Mouse (Mus musculus) midbrain, postnatal 0 days (tissue): ENCODE results near the gene Pdzk1. TPM values are rescaled to one million over a fixed set of nuclear protein-coding genes. Genes with fewer than 3 reads are reported as not detected.

ENCODE experiments used
- ATAC-seq: fragments of 200-750 bp; cut with Nextera tagmentation; 2 replicates; pipeline ENCODE4 v1.8.0; 2017; ENCODE audit warnings: moderate number of reproducible peaks, mild to moderate bottlenecking, moderate TSS enrichment, moderate library complexity; ENCODE audit not compliant: low FRiP score
- DNase-seq: peaks from one replicate; pipeline ENCODE4 v3.0.0-alpha.2; 2015; ENCODE audit warnings: low spot score
- H3K27ac ChIP-seq: fragments of 300-500 bp; sonication (generic); 2 replicates; pipeline ENCODE4 v1.5.1; 2014; ENCODE audit warnings: low read depth, mild to moderate bottlenecking, low read length, mixed read lengths
- H3K27me3 ChIP-seq: fragments of 300-500 bp; sonication (generic); 2 replicates; pipeline ENCODE4 v1.6.1; 2014; ENCODE audit warnings: low read length, control low read depth, mixed read lengths; ENCODE audit not compliant: insufficient read depth
- H3K36me3 ChIP-seq: fragments of 300-500 bp; sonication (generic); 2 replicates; pipeline ENCODE4 v1.6.1; 2014; ENCODE audit warnings: low read length, control low read depth, mixed read lengths; ENCODE audit not compliant: insufficient read depth
- H3K4me1 ChIP-seq: fragments of 300-500 bp; sonication (generic); 2 replicates; pipeline ENCODE4 v1.6.1; 2014; ENCODE audit warnings: mild to moderate bottlenecking, control low read depth, antibody characterized with exemption, low read length, mixed read lengths; ENCODE audit not compliant: insufficient read depth
- H3K4me2 ChIP-seq: fragments of 300-500 bp; sonication (generic); 2 replicates; pipeline ENCODE4 v1.6.1; 2014; ENCODE audit warnings: low read depth, mild to moderate bottlenecking, low read length, mixed read lengths; ENCODE audit not compliant: poor library complexity, severe bottlenecking
- H3K4me3 ChIP-seq: fragments of 300-500 bp; sonication (generic); 2 replicates; pipeline ENCODE4 v1.5.1; 2014; ENCODE audit warnings: low read depth, mild to moderate bottlenecking, low read length, moderate library complexity
- H3K9ac ChIP-seq: fragments of 300-500 bp; sonication (generic); replicated peaks from 2 replicates; pipeline ENCODE4 v1.6.1; 2014; ENCODE audit warnings: mild to moderate bottlenecking, low read length, moderate library complexity, mixed read lengths; ENCODE audit not compliant: poor library complexity, severe bottlenecking
- H3K9me3 ChIP-seq: fragments of 300-500 bp; sonication (generic); 2 replicates; pipeline ENCODE4 v1.6.1; 2016; ENCODE audit warnings: low read length, control low read depth
- CTCF ChIP-seq: IDR thresholded peaks from 2 replicates; pipeline ENCODE4 v1.5.1; 2016; ENCODE audit warnings: antibody characterized with exemption, mild to moderate bottlenecking
- WGBS: fragments of 180-500 bp; shearing (Covaris S2); extraction: QIAGEN DNeasy Blood & Tissue Kit; methylation state at CpG from one replicate; pipeline ENCODE4 v1.1.7; 2014; 5-methylcytosine and 5-hydroxymethylcytosine counted together
- polyA plus RNA-seq: library from polyadenylated mRNA; unstranded; fragments of >200 nt; fragmentation: Nextera tagmentation; extraction: Ambion mirVana; gene quantifications from 2 replicates; pipeline ENCODE4 v1.2.1, GENCODE M21; 2015
- total RNA-seq: library from RNA; depleted of rRNA; stranded (reverse); fragments of >200 nt; gene quantifications from 2 replicates; pipeline ENCODE4 v1.2.3, GENCODE M21; 2014

Pdzk1 gene
- total and polyA plus RNA-seq, 2 experiments from 2014 or later: 0.14 to 0.27 TPM

DNA sequence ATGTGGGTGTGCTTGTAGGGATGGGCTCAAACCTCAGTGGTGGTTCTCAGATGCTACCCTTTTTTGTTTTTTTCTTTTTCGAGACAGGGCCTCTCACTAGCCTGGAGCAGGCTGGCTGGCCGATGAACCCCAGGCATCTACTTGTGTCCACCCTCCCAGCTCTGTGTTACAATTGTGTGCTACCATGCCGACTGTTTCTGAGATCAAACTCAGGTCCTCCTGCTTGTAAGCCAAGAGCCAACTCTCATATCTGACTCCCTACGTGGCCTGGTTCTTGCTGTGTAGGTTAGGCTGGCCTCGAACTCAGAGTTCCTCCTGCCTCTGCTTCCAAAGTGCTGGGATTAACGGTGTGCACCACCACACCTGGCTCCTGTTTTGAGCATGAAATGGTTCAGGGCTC lies 16.1 kb downstream of the Pdzk1 start:
- H3K27ac ChIP-seq: no peak overlapping the region
- no peaks in the 10 kb centered on the region for H3K4me1 ChIP-seq
- 93% methylated on average over 6 of the region's 6 CpGs for WGBS
- no peak overlapping the region for H3K4me3 ChIP-seq
- no peaks in the 10 kb centered on the region for H3K36me3 ChIP-seq
- no peak for TF ChIP-seq CTCF
- no peaks in the 10 kb centered on the region for H3K27me3 ChIP-seq
- no peak for ATAC-seq
- no peak overlapping the region for H3K9ac ChIP-seq
- H3K9me3 ChIP-seq: no peaks in the 10 kb centered on the region
- DNase-seq: no peak
- H3K4me2 ChIP-seq: no peak overlapping the region

DNA sequence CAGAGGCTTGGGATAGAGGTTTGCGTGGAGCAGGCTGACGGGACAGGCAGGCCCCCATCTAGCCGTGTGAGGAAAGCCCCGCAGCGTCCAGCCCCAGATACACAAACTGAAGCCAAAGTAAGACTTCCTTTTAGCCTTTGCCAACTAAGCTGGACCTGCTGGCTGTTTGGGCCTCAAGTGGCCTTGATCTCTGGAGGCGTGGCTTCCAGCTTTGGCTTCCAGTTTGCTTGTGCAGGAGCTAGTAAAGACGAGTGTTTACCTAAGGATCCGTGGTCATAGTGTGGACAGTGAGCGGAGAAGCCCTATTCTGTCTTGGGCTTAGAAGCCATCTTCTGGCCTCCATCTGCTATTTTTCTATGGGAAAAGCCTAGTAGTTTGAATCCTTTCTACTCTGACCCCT lies 16.7 kb downstream of the Pdzk1 start:
- no peak overlapping the region for H3K4me3 ChIP-seq
- H3K27me3 ChIP-seq: no peaks in the 10 kb centered on the region
- no peak overlapping the region for H3K4me2 ChIP-seq
- DNase-seq (no peak), ATAC-seq (no peak)
- no peak overlapping the region for H3K27ac ChIP-seq
- no peak for TF ChIP-seq CTCF
- 88% methylated on average over 9 of the region's 9 CpGs for WGBS
- H3K4me1 ChIP-seq: no peaks in the 10 kb centered on the region
- no peaks in the 10 kb centered on the region for H3K9me3 ChIP-seq
- no peaks in the 10 kb centered on the region for H3K36me3 ChIP-seq
- no peak overlapping the region for H3K9ac ChIP-seq

DNA sequence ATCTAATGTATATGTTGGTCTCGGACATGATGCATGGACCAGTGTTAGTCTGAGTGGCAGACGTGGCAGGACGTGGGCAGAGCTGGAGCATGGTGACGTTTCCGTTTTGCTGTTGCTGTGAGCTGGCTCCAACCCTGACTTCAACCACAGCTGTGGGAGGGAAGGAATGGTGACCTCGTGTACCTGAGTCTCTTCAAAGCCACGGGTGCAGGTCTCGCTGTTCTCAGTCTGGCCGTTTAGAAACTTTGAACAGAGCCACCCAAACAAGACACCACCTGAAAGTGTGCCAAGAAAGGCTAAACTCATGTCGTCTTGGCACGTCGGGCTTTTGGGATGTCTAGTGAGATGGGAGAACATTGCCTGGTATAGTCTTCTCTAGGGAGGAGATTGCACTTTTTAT lies 17.9 kb downstream of the Pdzk1 start:
- Histone ChIP-seq H3K9ac (no peak overlapping the region), H3K36me3 (no peaks in the 10 kb centered on the region), H3K4me1 (no peaks in the 10 kb centered on the region), H3K9me3 (no peaks in the 10 kb centered on the region), H3K4me3 (no peak overlapping the region), H3K27me3 (no peaks in the 10 kb centered on the region), H3K27ac (no peak overlapping the region), H3K4me2 (no peak overlapping the region)
- no peak for DNase-seq
- 89% methylated on average over 12 of the region's 12 CpGs for WGBS
- no peak for ATAC-seq
- no peak for TF ChIP-seq CTCF

DNA sequence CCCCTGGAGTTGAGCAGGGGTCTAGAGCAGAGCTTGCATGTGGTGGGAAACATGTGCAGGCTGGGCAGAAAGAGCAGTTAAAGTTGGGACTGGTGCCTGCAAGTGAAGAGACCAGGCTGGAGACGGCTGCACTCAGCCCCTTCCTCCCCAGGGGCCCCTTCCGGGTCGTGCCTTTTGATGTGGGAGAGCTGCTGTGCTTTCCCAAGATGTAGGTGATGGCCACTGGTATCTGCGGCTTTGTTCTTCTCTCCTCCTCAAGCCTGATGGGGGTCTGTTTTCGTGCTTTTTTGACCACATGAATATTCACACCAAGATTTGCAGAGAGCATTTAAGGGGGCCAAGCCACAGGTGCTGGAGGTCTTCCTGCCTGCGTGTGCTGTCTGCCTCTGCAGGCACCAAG lies 18.6 kb downstream of the Pdzk1 start:
- ATAC-seq (no peak), DNase-seq (no peak)
- Histone ChIP-seq H3K9me3 (no peaks in the 10 kb centered on the region), H3K4me1 (no peaks in the 10 kb centered on the region), H3K36me3 (no peaks in the 10 kb centered on the region), H3K4me3 (no peak overlapping the region), H3K27ac (no peak overlapping the region), H3K27me3 (no peaks in the 10 kb centered on the region), H3K9ac (no peak overlapping the region), H3K4me2 (no peak overlapping the region)
- WGBS: 48% methylated on average over 6 of the region's 6 CpGs
- TF ChIP-seq CTCF: no peak

DNA sequence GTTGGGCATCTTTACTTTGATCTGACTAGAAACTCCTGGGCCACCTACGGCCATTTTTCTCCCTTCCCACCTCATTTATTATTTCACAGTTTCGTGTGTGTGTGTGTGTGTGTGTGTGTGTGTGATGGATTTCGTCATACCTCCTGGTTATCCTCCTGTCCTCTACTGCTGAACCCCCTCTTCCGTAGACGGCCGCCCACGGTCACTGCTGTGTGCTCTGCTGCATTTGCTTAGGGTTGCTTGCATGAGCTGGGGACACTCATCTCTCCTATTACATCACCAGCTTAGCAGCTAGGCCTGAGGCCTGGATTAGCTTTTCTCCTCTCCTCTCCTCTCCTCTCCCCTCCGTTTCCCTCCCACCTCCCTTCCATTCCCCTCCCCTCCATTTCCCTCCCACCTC lies 19.4 kb downstream of the Pdzk1 start:
- 88% methylated on average over 7 of the region's 8 CpGs for WGBS
- Histone ChIP-seq H3K4me3 (no peak overlapping the region), H3K27me3 (no peaks in the 10 kb centered on the region), H3K36me3 (no peaks in the 10 kb centered on the region), H3K4me1 (no peaks in the 10 kb centered on the region), H3K4me2 (no peak overlapping the region), H3K9ac (no peak overlapping the region), H3K9me3 (no peaks in the 10 kb centered on the region), H3K27ac (no peak overlapping the region)
- no peak for TF ChIP-seq CTCF
- DNase-seq (no peak), ATAC-seq (no peak)

DNA sequence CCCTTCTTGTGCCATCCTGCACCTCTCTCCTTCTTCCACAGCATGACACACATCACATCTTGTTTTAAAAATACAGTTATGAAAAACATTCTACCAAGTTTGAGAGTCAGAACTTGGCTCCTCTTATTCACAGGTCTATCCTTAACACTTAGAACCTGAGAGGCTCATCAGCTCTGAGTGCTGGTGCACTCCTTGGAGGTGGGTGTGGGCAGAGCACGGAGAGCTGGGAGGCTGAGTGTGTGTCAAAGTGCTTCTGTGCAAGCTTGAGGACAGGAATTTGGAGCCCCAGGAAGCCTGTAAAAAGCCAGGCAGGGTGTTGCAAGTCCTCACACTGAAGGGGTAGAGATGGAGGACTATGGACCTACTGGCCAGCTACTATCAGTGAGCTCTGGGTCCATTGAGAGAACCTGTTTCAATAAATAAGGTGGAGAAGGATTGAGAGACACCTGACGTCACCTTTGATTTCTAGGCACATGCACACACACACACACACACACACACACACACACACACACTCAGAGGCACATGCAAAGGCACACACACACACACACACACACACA lies 20.2 kb downstream of the Pdzk1 start:
- Histone ChIP-seq H3K27me3 (no peaks in the 10 kb centered on the region), H3K4me1 (no peaks in the 10 kb centered on the region), H3K4me3 (no peak overlapping the region), H3K9ac (no peak overlapping the region), H3K27ac (no peak overlapping the region), H3K9me3 (no peaks in the 10 kb centered on the region), H3K36me3 (no peaks in the 10 kb centered on the region), H3K4me2 (no peak overlapping the region)
- 93% methylated on average over 2 of the region's 2 CpGs for WGBS
- no peak for TF ChIP-seq CTCF
- DNase-seq: no peak
- ATAC-seq: no peak
